Mouse (Mus musculus) left cerebral cortex, adult 18-20 months (tissue): ENCODE data around the gene Tubb2a. TPM values are rescaled to one million over a fixed set of nuclear protein-coding genes. Genes with fewer than 3 reads are reported as not detected.

Experiments used
- DNase-seq, 2 experiments: peaks; one replicate each; pipeline ENCODE4 v3.0.0; 2021 to 2022; ENCODE audit warnings: low spot score in 2 of 2, mixed read lengths in 1 of 2
- total RNA-seq, 2 experiments: library from RNA; stranded (reverse); gene quantifications; 2 replicates each; pipeline ENCODE4 v1.2.3; 2021

Tubb2a gene
- total RNA-seq, 2 experiments from 2014 or later = 781 to 791 TPM

GRCm38 (mm10) chr13:34054983-34055382 lies 22.8 kb downstream of the Tubb2a start:
- no peak for DNase-seq

- no peak for DNase-seq
Measured at GRCm38 (mm10) chr13:34054391-34054790, 23.4 kb downstream of the Tubb2a start.

GRCm38 (mm10) chr13:34053673-34054282 lies 24.0 kb downstream of the Tubb2a start:
- no peak for DNase-seq

- no peak for DNase-seq
Measured at GRCm38 (mm10) chr13:34051692-34052091, 26.1 kb downstream of the Tubb2a start.

GRCm38 (mm10) chr13:34050479-34050878 lies 27.3 kb downstream of the Tubb2a start:
- peak; percentile 60 to 65 for DNase-seq

- DNase-seq = no peak
Measured at GRCm38 (mm10) chr13:34047526-34047925, 30.3 kb downstream of the Tubb2a start.

GRCm38 (mm10) chr13:34046421-34047012 lies 31.3 kb downstream of the Tubb2a start:
- peak; percentile 71 to 80 for DNase-seq

GRCm38 (mm10) chr13:34045511-34046249 lies 32.1 kb downstream of the Tubb2a start:
- DNase-seq = no peak

- DNase-seq = no peak
Measured at GRCm38 (mm10) chr13:34043716-34044393, 34.0 kb downstream of the Tubb2a start.

- no peak for DNase-seq
Measured at GRCm38 (mm10) chr13:34040091-34040490, 37.7 kb downstream of the Tubb2a start.

- DNase-seq = no peak
Measured at GRCm38 (mm10) chr13:34038901-34039341, 38.9 kb downstream of the Tubb2a start.

GRCm38 (mm10) chr13:34038056-34038432 lies 39.8 kb downstream of the Tubb2a start:
- peak in 1 of 2 experiments; percentile 5 for DNase-seq

GRCm38 (mm10) chr13:34037172-34038055 lies 40.4 kb downstream of the Tubb2a start, which contains the start of gene Bphl:
TSS of gene Bphl (plus strand) at chr13:34037597.
- peak; percentile 91 to 95 for DNase-seq

- no peak for DNase-seq
Measured at GRCm38 (mm10) chr13:34036726-34037125, 41.1 kb downstream of the Tubb2a start.

GRCm38 (mm10) chr13:34035424-34035823 lies 42.4 kb downstream of the Tubb2a start:
- no peak for DNase-seq

- DNase-seq = no peak
Measured at GRCm38 (mm10) chr13:34032041-34032440, 45.8 kb downstream of the Tubb2a start.
